Mouse (Mus musculus): ENCODE results near the gene Tyw1. TPM values are rescaled to one million over a fixed set of nuclear protein-coding genes. Genes with fewer than 3 reads are reported as not detected.

Tyw1 gene
- polyA plus RNA-seq, 1 experiment from 2014 or later: 34.9 TPM

GRCm38 (mm10) chr5:130329889-130330288 is 74.5 kb downstream of the Tyw1 start:
- Histone ChIP-seq H3K9me3 (ENCODE audit: control insufficient read depth, low read length) (no peaks in the 10 kb centered on the region), H3K9ac (ENCODE audit: low read length) (no peak overlapping the region), H3K27me3 (ENCODE audit: control insufficient read depth, insufficient read depth, low read length) (no peaks in the 10 kb centered on the region), H3K4me2 (ENCODE audit: low read depth) (no peak overlapping the region), H3K27ac (ENCODE audit: low read depth, low read length) (no peak overlapping the region), H3K4me1 (ENCODE audit: control insufficient read depth, insufficient read depth, low read length) (no peaks in the 10 kb centered on the region), H3K4me3 (ENCODE audit: low read depth, low read length) (no peak overlapping the region), H3K36me3 (ENCODE audit: control insufficient read depth, insufficient read depth, low read length) (peaks cover 6% of the 10 kb centered on the region; the same call in 1 of the 2 replicates)
- 83% methylated on average over 2 of the region's 2 CpGs for WGBS
- DNase-seq (ENCODE audit: low spot score) (no peak), ATAC-seq (ENCODE audit: insufficient read depth, low FRiP score, low TSS enrichment) (no peak)

GRCm38 (mm10) chr5:130330801-130331200 is 75.4 kb downstream of the Tyw1 start:
- Histone ChIP-seq H3K27me3 (ENCODE audit: control insufficient read depth, insufficient read depth, low read length) (no peaks in the 10 kb centered on the region), H3K27ac (ENCODE audit: low read depth, low read length) (no peak overlapping the region), H3K36me3 (ENCODE audit: control insufficient read depth, insufficient read depth, low read length) (peaks cover 4% of the 10 kb centered on the region; the same call in 1 of the 2 replicates), H3K4me2 (ENCODE audit: low read depth) (no peak overlapping the region), H3K4me3 (ENCODE audit: low read depth, low read length) (no peak overlapping the region), H3K9me3 (ENCODE audit: control insufficient read depth, low read length) (no peaks in the 10 kb centered on the region), H3K4me1 (ENCODE audit: control insufficient read depth, insufficient read depth, low read length) (no peaks in the 10 kb centered on the region), H3K9ac (ENCODE audit: low read length) (no peak overlapping the region)
- DNase-seq (ENCODE audit: low spot score) (no peak), ATAC-seq (ENCODE audit: insufficient read depth, low FRiP score, low TSS enrichment) (no peak)
- 88% methylated on average over 4 of the region's 4 CpGs for WGBS

- no peak for DNase-seq (ENCODE audit: low spot score)
These were observed 75.8 kb downstream of the Tyw1 start for GRCm38 (mm10) chr5:130331206-130331605.

GRCm38 (mm10) chr5:130333566-130333965 is 78.1 kb downstream of the Tyw1 start:
- 90% methylated on average over 7 of the region's 7 CpGs for WGBS

More at GRCm38 (mm10) chr5:130331206-130331605, 75.8 kb downstream of the Tyw1 start:
- H3K9me3 ChIP-seq (ENCODE audit: control insufficient read depth, low read length): no peaks in the 10 kb centered on the region
- 76% methylated on average over 4 of the region's 4 CpGs for WGBS
- H3K27ac ChIP-seq (ENCODE audit: low read depth, low read length): no peak overlapping the region
- H3K4me1 ChIP-seq (ENCODE audit: control insufficient read depth, insufficient read depth, low read length): no peaks in the 10 kb centered on the region
- H3K27me3 ChIP-seq (ENCODE audit: control insufficient read depth, insufficient read depth, low read length): no peaks in the 10 kb centered on the region
- H3K4me3 ChIP-seq (ENCODE audit: low read depth, low read length): no peak overlapping the region
- H3K9ac ChIP-seq (ENCODE audit: low read length): no peak overlapping the region
- no peak overlapping the region for H3K4me2 ChIP-seq (ENCODE audit: low read depth)
- H3K36me3 ChIP-seq (ENCODE audit: control insufficient read depth, insufficient read depth, low read length): peaks cover 4% of the 10 kb centered on the region; the same call in 1 of the 2 replicates
- ATAC-seq (ENCODE audit: insufficient read depth, low FRiP score, low TSS enrichment): no peak

GRCm38 (mm10) chr5:130333971-130334370 is 78.6 kb downstream of the Tyw1 start:
- Histone ChIP-seq H3K4me3 (ENCODE audit: low read depth, low read length) (no peak overlapping the region), H3K27me3 (ENCODE audit: control insufficient read depth, insufficient read depth, low read length) (no peaks in the 10 kb centered on the region), H3K36me3 (ENCODE audit: control insufficient read depth, insufficient read depth, low read length) (peaks cover 2% of the 10 kb centered on the region; the same call in 1 of the 2 replicates), H3K4me1 (ENCODE audit: control insufficient read depth, insufficient read depth, low read length) (no peaks in the 10 kb centered on the region), H3K9me3 (ENCODE audit: control insufficient read depth, low read length) (no peaks in the 10 kb centered on the region), H3K27ac (ENCODE audit: low read depth, low read length) (no peak overlapping the region), H3K4me2 (ENCODE audit: low read depth) (no peak overlapping the region), H3K9ac (ENCODE audit: low read length) (no peak overlapping the region)
- no peak for DNase-seq (ENCODE audit: low spot score)
- ATAC-seq (ENCODE audit: insufficient read depth, low FRiP score, low TSS enrichment): no peak
- WGBS: 91% methylated on average over 11 of the region's 11 CpGs

More at GRCm38 (mm10) chr5:130333566-130333965, 78.1 kb downstream of the Tyw1 start:
- ATAC-seq (ENCODE audit: insufficient read depth, low FRiP score, low TSS enrichment) (no peak), DNase-seq (ENCODE audit: low spot score) (no peak)
- H3K4me3 ChIP-seq (ENCODE audit: low read depth, low read length): no peak overlapping the region
- no peak overlapping the region for H3K27ac ChIP-seq (ENCODE audit: low read depth, low read length)
- no peak overlapping the region for H3K9ac ChIP-seq (ENCODE audit: low read length)
- H3K36me3 ChIP-seq (ENCODE audit: control insufficient read depth, insufficient read depth, low read length): peaks cover 2% of the 10 kb centered on the region; the same call in 1 of the 2 replicates
- H3K4me1 ChIP-seq (ENCODE audit: control insufficient read depth, insufficient read depth, low read length): no peaks in the 10 kb centered on the region
- no peaks in the 10 kb centered on the region for H3K27me3 ChIP-seq (ENCODE audit: control insufficient read depth, insufficient read depth, low read length)
- no peaks in the 10 kb centered on the region for H3K9me3 ChIP-seq (ENCODE audit: control insufficient read depth, low read length)
- H3K4me2 ChIP-seq (ENCODE audit: low read depth): no peak overlapping the region

- Histone ChIP-seq H3K4me2 (ENCODE audit: low read depth) (no peak overlapping the region), H3K27me3 (ENCODE audit: control insufficient read depth, insufficient read depth, low read length) (no peaks in the 10 kb centered on the region), H3K4me1 (ENCODE audit: control insufficient read depth, insufficient read depth, low read length) (no peaks in the 10 kb centered on the region), H3K36me3 (ENCODE audit: control insufficient read depth, insufficient read depth, low read length) (peaks cover 3% of the 10 kb centered on the region), H3K4me3 (ENCODE audit: low read depth, low read length) (no peak overlapping the region), H3K9me3 (ENCODE audit: control insufficient read depth, low read length) (no peaks in the 10 kb centered on the region), H3K27ac (ENCODE audit: low read depth, low read length) (no peak overlapping the region), H3K9ac (ENCODE audit: low read length) (no peak overlapping the region)
- ATAC-seq (ENCODE audit: insufficient read depth, low FRiP score, low TSS enrichment) (no peak), DNase-seq (ENCODE audit: low spot score) (no peak)
- WGBS: 97% methylated on average over 4 of the region's 4 CpGs
These were observed 80.0 kb downstream of the Tyw1 start for GRCm38 (mm10) chr5:130335462-130335861.

GRCm38 (mm10) chr5:130340656-130341055 is 85.2 kb downstream of the Tyw1 start:
- WGBS: 95% methylated on average over 15 of the region's 15 CpGs
- no peaks in the 10 kb centered on the region for H3K27me3 ChIP-seq (ENCODE audit: control insufficient read depth, insufficient read depth, low read length)
- H3K4me1 ChIP-seq (ENCODE audit: control insufficient read depth, insufficient read depth, low read length): no peaks in the 10 kb centered on the region
- ATAC-seq (ENCODE audit: insufficient read depth, low FRiP score, low TSS enrichment) (no peak), DNase-seq (ENCODE audit: low spot score) (no peak)
- no peak overlapping the region for H3K27ac ChIP-seq (ENCODE audit: low read depth, low read length)
- peaks cover 4% of the 10 kb centered on the region for H3K36me3 ChIP-seq (ENCODE audit: control insufficient read depth, insufficient read depth, low read length)
- no peak overlapping the region for H3K4me3 ChIP-seq (ENCODE audit: low read depth, low read length)
- no peak overlapping the region for H3K9ac ChIP-seq (ENCODE audit: low read length)
- H3K9me3 ChIP-seq (ENCODE audit: control insufficient read depth, low read length): no peaks in the 10 kb centered on the region
- no peak overlapping the region for H3K4me2 ChIP-seq (ENCODE audit: low read depth)

GRCm38 (mm10) chr5:130344999-130345398 is 89.6 kb downstream of the Tyw1 start:
- no peak overlapping the region for H3K27ac ChIP-seq (ENCODE audit: low read depth, low read length)
- H3K9me3 ChIP-seq (ENCODE audit: control insufficient read depth, low read length): no peaks in the 10 kb centered on the region
- DNase-seq (ENCODE audit: low spot score): no peak
- 93% methylated on average over 7 of the region's 7 CpGs for WGBS
- no peak overlapping the region for H3K4me2 ChIP-seq (ENCODE audit: low read depth)
- no peak overlapping the region for H3K9ac ChIP-seq (ENCODE audit: low read length)
- H3K4me3 ChIP-seq (ENCODE audit: low read depth, low read length): no peak overlapping the region
- H3K36me3 ChIP-seq (ENCODE audit: control insufficient read depth, insufficient read depth, low read length): peaks cover 4% of the 10 kb centered on the region
- no peaks in the 10 kb centered on the region for H3K4me1 ChIP-seq (ENCODE audit: control insufficient read depth, insufficient read depth, low read length)
- H3K27me3 ChIP-seq (ENCODE audit: control insufficient read depth, insufficient read depth, low read length): no peaks in the 10 kb centered on the region
- ATAC-seq (ENCODE audit: insufficient read depth, low FRiP score, low TSS enrichment): no peak

- H3K27ac ChIP-seq (ENCODE audit: low read depth, low read length): no peak overlapping the region
- WGBS: 85% methylated on average over 2 of the region's 2 CpGs
- no peak for DNase-seq (ENCODE audit: low spot score)
- no peak overlapping the region for H3K4me3 ChIP-seq (ENCODE audit: low read depth, low read length)
- H3K27me3 ChIP-seq (ENCODE audit: control insufficient read depth, insufficient read depth, low read length): no peaks in the 10 kb centered on the region
- H3K4me2 ChIP-seq (ENCODE audit: low read depth): no peak overlapping the region
- H3K36me3 ChIP-seq (ENCODE audit: control insufficient read depth, insufficient read depth, low read length): peaks cover 2% of the 10 kb centered on the region; the same call in 1 of the 2 replicates
- H3K4me1 ChIP-seq (ENCODE audit: control insufficient read depth, insufficient read depth, low read length): no peaks in the 10 kb centered on the region
- no peaks in the 10 kb centered on the region for H3K9me3 ChIP-seq (ENCODE audit: control insufficient read depth, low read length)
- ATAC-seq (ENCODE audit: insufficient read depth, low FRiP score, low TSS enrichment): no peak
- H3K9ac ChIP-seq (ENCODE audit: low read length): no peak overlapping the region
These were observed 90.5 kb downstream of the Tyw1 start for GRCm38 (mm10) chr5:130345871-130346270.
